Mouse (Mus musculus): Measurements from ENCODE around the gene Nup153.

- TF ChIP-seq CTCF (IDR thresholded peaks at IDR 0.05; ENCODE audit: control insufficient read depth, insufficient read depth, insufficient read length) (no peak), USF1 (IDR thresholded peaks at IDR 0.05; ENCODE audit: low read depth) (no peak), MYOG (IDR thresholded peaks at IDR 0.05; ENCODE audit: control insufficient read depth, extremely low read depth, insufficient read length) (no peak), CEBPB (IDR thresholded peaks at IDR 0.05; ENCODE audit: low read depth) (no peak), FOSL1 (IDR thresholded peaks at IDR 0.05; ENCODE audit: insufficient read depth, low read length, poor library complexity, severe bottlenecking) (no peak)
Measured at GRCm38 (mm10) chr13:46718893-46719400, 8.8 kb downstream of the Nup153 start.

All from C2C12 (cell line).